Comparison of ENCODE assay signal across 23 mouse cellular contexts in the genomic region with DNA sequence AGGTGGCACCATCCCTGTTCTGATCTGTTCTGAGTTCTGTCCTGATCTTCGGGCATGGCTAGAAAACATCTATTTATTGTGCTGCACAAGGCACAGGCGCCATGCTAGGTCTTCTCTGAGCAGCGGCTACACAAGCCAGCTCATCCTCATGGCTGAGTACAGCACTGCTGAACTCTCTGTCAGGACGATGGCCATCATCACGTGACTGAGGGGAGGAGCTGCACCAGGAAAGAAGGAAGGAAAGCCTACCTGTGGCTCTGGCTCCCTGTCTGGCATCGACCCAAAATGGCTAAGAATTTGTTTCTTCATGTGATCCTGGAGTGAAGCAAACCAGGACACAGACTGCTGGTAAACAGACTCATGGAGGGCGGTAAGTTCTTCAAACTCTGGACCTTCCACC. TPM values are rescaled to one million over a fixed set of nuclear protein-coding genes. Genes with fewer than 3 reads are reported as not detected.
"Had no signal": no experiment of that assay in that cellular context is flagged by ENCODE, and none has a peak within 500 bp of the region (broad histone marks: within the 10 kb centered on the region; RNA-seq: fewer than 3 reads in every experiment).

No protein-coding gene starts in this region.

- ATAC-seq: hindbrain, postnatal 0 days; intestine, embryonic 15.5 days; liver, embryonic 12.5 days had no signal

- H3K4me1 ChIP-seq: heart, embryonic 10.5 days; heart, embryonic 12.5 days; hindbrain, embryonic 15.5 days; intestine, embryonic 15.5 days; limb, embryonic 13.5 days; limb, embryonic 15.5 days; liver, embryonic 12.5 days had no signal

- H3K27me3 ChIP-seq: heart, embryonic 12.5 days; hindbrain, embryonic 13.5 days; hindbrain, embryonic 15.5 days; intestine, embryonic 15.5 days; limb, embryonic 13.5 days; limb, embryonic 15.5 days; liver, embryonic 12.5 days had no signal

- H3K27ac ChIP-seq: heart, embryonic 10.5 days; hindbrain, embryonic 13.5 days; hindbrain, embryonic 15.5 days; hindbrain, postnatal 0 days; intestine, embryonic 15.5 days; limb, embryonic 13.5 days; limb, embryonic 15.5 days; liver, embryonic 12.5 days; liver, embryonic 14.5 days had no signal

- H3K36me3 ChIP-seq: intestine, embryonic 15.5 days; liver, embryonic 12.5 days had no signal

- H3K4me2 ChIP-seq: heart, embryonic 12.5 days; hindbrain, embryonic 13.5 days; hindbrain, embryonic 15.5 days; intestine, embryonic 15.5 days; limb, embryonic 13.5 days; limb, embryonic 15.5 days; liver, embryonic 12.5 days had no signal

- DNase-seq: gastrocnemius, postnatal 14 days; gastrocnemius, postnatal 36 days; heart, adult 18-20 months; heart, postnatal 10 days; kidney, adult 11 months; kidney, adult 2 months; kidney, postnatal 10 days; kidney, postnatal 25 days; kidney, postnatal 4 days; layer of hippocampus, adult 9-11 months; layer of hippocampus, postnatal 36 days; left cerebral cortex, postnatal 4 days had no signal

- H3K9ac ChIP-seq: heart, embryonic 12.5 days; hindbrain, embryonic 13.5 days; hindbrain, embryonic 15.5 days; intestine, embryonic 15.5 days; limb, embryonic 13.5 days; limb, embryonic 15.5 days; liver, embryonic 12.5 days; liver, embryonic 14.5 days had no signal

- H3K4me3 ChIP-seq: heart, embryonic 10.5 days; heart, embryonic 12.5 days; hindbrain, embryonic 13.5 days; hindbrain, embryonic 15.5 days; intestine, embryonic 15.5 days; limb, embryonic 13.5 days; limb, embryonic 15.5 days; liver, embryonic 12.5 days had no signal

- H3K9me3 ChIP-seq: heart, embryonic 10.5 days; heart, embryonic 12.5 days; hindbrain, embryonic 13.5 days; hindbrain, embryonic 15.5 days; intestine, embryonic 15.5 days; limb, embryonic 13.5 days; limb, embryonic 15.5 days; liver, embryonic 12.5 days had no signal

RNA-seq across cellular contexts. Expression of gene Lonrf2, which starts 36.1 kb away (rescaled TPM):
- total RNA-seq: liver, adult 2 months had no signal
- polyA plus RNA-seq: liver, adult 2 months had no signal
